Mouse (Mus musculus): ENCODE results near the gene Klc1. TPM values are rescaled to one million over a fixed set of nuclear protein-coding genes. Genes with fewer than 3 reads are reported as not detected.

Klc1 gene
- polyA plus RNA-seq, 1 experiment, result 252 TPM

DNA sequence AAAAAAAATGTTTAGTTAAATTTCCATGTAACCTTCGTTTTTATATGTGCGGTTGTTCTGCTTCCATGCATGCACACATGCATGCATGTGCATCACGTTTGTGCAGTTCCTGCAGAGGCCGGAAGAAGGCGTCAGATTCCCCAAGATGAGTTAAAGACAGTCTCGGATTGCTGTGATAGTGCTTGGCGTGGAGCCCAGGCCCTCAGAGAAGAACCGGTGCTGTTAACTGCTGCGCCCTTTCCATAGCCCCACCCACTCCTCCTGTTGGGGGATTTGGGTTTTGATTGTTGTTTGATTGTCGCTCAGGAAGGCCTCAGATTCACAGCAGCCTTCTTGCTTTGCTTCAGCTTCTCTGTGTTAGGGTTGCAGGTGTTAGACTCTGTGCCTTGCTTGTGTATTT lies 10.7 kb downstream of the Klc1 start:
- no peaks in the 10 kb centered on the region for H3K27me3 ChIP-seq (ENCODE audit: control insufficient read depth, insufficient read depth, insufficient read length)
- no peak for TF ChIP-seq CEBPB (IDR thresholded peaks at IDR 0.05; ENCODE audit: insufficient read depth, poor library complexity, severe bottlenecking)
- no peak for TF ChIP-seq MAX (IDR thresholded peaks at IDR 0.05; ENCODE audit: low read depth)
- no peak for TF ChIP-seq TCF12 (IDR thresholded peaks at IDR 0.05; ENCODE audit: insufficient read depth, poor library complexity, severe bottlenecking)
- TF ChIP-seq POLR2A (IDR thresholded peaks at IDR 0.05; ENCODE audit: insufficient read length, low read depth), result no peak
- no peak for TF ChIP-seq TCF3 (IDR thresholded peaks at IDR 0.05; ENCODE audit: insufficient read length, low read depth)
- TF ChIP-seq REST (IDR thresholded peaks at IDR 0.05; ENCODE audit: insufficient read depth, insufficient read length), result no peak
- no peak for TF ChIP-seq USF1 (IDR thresholded peaks at IDR 0.05; ENCODE audit: low read depth)
- TF ChIP-seq MYOD1 (IDR thresholded peaks at IDR 0.05; ENCODE audit: control insufficient read depth in 1 of 3, insufficient read length in 2 of 3, low read depth in 2 of 3), result no peak
- no peak overlapping the region for H3K4me3 ChIP-seq
- no peak overlapping the region for H3ac ChIP-seq (ENCODE audit: control insufficient read depth, insufficient read length)
- no peak overlapping the region for H3K4me2 ChIP-seq (ENCODE audit: low read depth)
- peaks cover 85% of the 10 kb centered on the region for H3K79me2 ChIP-seq (ENCODE audit: control insufficient read depth, insufficient read depth)
- H3K36me3 ChIP-seq (ENCODE audit: control insufficient read depth, insufficient read depth), result peaks cover 22% of the 10 kb centered on the region

DNA sequence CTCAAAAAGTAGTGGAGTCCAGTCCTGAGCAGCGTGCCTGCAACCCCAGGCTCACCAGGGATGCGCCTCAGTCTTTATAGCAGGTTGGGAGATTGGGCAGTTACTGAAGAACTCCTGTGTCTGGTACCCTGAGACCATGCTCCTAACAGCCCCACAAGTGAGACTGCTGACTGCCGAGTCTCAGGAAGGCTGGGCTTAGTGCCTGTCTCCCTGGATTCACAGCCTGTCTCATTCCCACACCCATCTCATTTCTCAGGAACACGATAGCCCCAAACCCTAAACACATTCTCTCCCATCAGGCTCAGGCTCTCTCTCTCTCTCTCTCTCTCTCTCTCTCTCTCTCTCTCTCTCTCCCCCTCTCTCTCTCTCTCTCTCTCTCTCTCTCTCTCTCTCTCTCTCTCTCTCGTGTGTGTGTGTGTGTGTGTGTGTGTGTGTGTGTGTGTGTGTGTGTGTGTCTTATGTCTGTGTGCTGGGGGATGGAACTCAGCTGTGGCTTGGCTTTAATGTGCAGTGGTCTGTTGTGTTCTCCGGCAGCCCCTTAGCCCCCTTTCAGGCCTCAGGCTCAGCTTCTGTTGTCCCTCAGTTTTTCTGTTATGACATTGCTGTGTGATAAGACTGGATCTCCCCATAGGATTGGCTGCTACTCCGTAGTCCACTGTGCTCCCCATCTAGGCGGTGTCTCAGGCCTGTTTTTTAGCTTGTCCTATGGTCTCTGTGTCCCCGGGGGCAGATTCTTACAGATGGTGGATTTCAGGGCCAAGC lies 11.3 kb downstream of the Klc1 start:
- Histone ChIP-seq H3ac (ENCODE audit: control insufficient read depth, insufficient read length) (no peak overlapping the region), H3K36me3 (ENCODE audit: control insufficient read depth, insufficient read depth) (peaks cover 25% of the 10 kb centered on the region), H3K79me2 (ENCODE audit: control insufficient read depth, insufficient read depth) (peaks cover 78% of the 10 kb centered on the region), H3K4me2 (ENCODE audit: low read depth) (no peak overlapping the region), H3K4me3 (no peak overlapping the region), H3K27me3 (ENCODE audit: control insufficient read depth, insufficient read depth, insufficient read length) (no peaks in the 10 kb centered on the region)
- TF ChIP-seq REST (IDR thresholded peaks at IDR 0.05; ENCODE audit: insufficient read depth, insufficient read length) (no peak), USF1 (IDR thresholded peaks at IDR 0.05; ENCODE audit: low read depth) (no peak), CEBPB (IDR thresholded peaks at IDR 0.05; ENCODE audit: insufficient read depth, poor library complexity, severe bottlenecking) (no peak), TCF12 (IDR thresholded peaks at IDR 0.05; ENCODE audit: insufficient read depth, poor library complexity, severe bottlenecking) (no peak), MAX (IDR thresholded peaks at IDR 0.05; ENCODE audit: low read depth) (no peak), POLR2AphosphoS2 (IDR thresholded peaks at IDR 0.05; ENCODE audit: insufficient read length, low read depth) (no peak), SRF (IDR thresholded peaks at IDR 0.05; ENCODE audit: control insufficient read depth, insufficient read length, low read depth) (no peak)

- Histone ChIP-seq H3ac (ENCODE audit: control insufficient read depth, insufficient read length) (no peak overlapping the region), H3K36me3 (ENCODE audit: control insufficient read depth, insufficient read depth) (peaks cover 31% of the 10 kb centered on the region), H3K79me2 (ENCODE audit: control insufficient read depth, insufficient read depth) (peaks cover 73% of the 10 kb centered on the region), H3K4me2 (ENCODE audit: low read depth) (no peak overlapping the region), H3K4me3 (no peak overlapping the region), H3K27me3 (ENCODE audit: control insufficient read depth, insufficient read depth, insufficient read length) (no peaks in the 10 kb centered on the region)
- TF ChIP-seq USF1 (IDR thresholded peaks at IDR 0.05; ENCODE audit: low read depth) (no peak), TCF12 (IDR thresholded peaks at IDR 0.05; ENCODE audit: insufficient read depth, poor library complexity, severe bottlenecking) (no peak), REST (IDR thresholded peaks at IDR 0.05; ENCODE audit: insufficient read depth, insufficient read length) (no peak), POLR2AphosphoS2 (IDR thresholded peaks at IDR 0.05; ENCODE audit: insufficient read length, low read depth) (no peak), MYOD1 (IDR thresholded peaks at IDR 0.05; ENCODE audit: control insufficient read depth in 1 of 3, insufficient read length in 2 of 3, low read depth in 2 of 3) (no peak), POLR2A (IDR thresholded peaks at IDR 0.05; ENCODE audit: insufficient read length, low read depth) (no peak), MAX (IDR thresholded peaks at IDR 0.05; ENCODE audit: low read depth) (no peak), MYOG (IDR thresholded peaks at IDR 0.05; ENCODE audit: control insufficient read depth in 1 of 3, insufficient read depth in 1 of 3, insufficient read length in 2 of 3, low read depth in 2 of 3) (no peak), CEBPB (IDR thresholded peaks at IDR 0.05; ENCODE audit: insufficient read depth, poor library complexity, severe bottlenecking) (no peak), TCF3 (IDR thresholded peaks at IDR 0.05; ENCODE audit: insufficient read length, low read depth) (no peak), SRF (IDR thresholded peaks at IDR 0.05; ENCODE audit: control insufficient read depth, insufficient read length, low read depth) (no peak), E2F4 (IDR thresholded peaks at IDR 0.05; ENCODE audit: insufficient read depth) (no peak)
These were observed 12.0 kb downstream of the Klc1 start for GRCm38 (mm10) chr12:111770651-111771050.

DNA sequence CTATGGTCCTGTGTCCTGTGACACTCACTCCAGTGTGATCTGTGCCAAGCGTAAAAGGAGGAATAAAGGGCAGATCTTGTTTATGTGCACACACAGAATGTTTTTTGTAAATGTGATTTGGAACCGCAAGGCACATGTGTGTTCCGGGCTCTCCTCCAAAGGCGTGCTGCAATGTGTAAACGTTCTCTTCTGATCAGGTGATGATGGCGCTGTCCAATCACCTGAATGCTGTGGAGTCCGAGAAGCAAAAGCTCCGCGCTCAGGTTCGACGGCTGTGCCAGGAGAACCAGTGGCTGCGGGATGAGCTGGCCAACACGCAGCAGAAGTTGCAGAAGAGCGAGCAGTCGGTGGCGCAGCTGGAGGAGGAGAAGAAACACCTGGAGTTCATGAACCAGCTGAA lies 15.5 kb downstream of the Klc1 start:
- no peak for TF ChIP-seq REST (IDR thresholded peaks at IDR 0.05; ENCODE audit: insufficient read depth, insufficient read length)
- TF ChIP-seq MYOD1 (IDR thresholded peaks at IDR 0.05; ENCODE audit: control insufficient read depth in 1 of 3, insufficient read length in 2 of 3, low read depth in 2 of 3), result no peak
- no peak for TF ChIP-seq MAX (IDR thresholded peaks at IDR 0.05; ENCODE audit: low read depth)
- no peak for TF ChIP-seq TCF3 (IDR thresholded peaks at IDR 0.05; ENCODE audit: insufficient read length, low read depth)
- no peak for TF ChIP-seq POLR2AphosphoS2 (IDR thresholded peaks at IDR 0.05; ENCODE audit: insufficient read length, low read depth)
- no peak for TF ChIP-seq E2F4 (IDR thresholded peaks at IDR 0.05; ENCODE audit: insufficient read depth)
- no peak for TF ChIP-seq TCF12 (IDR thresholded peaks at IDR 0.05; ENCODE audit: insufficient read depth, poor library complexity, severe bottlenecking)
- no peak for TF ChIP-seq USF1 (IDR thresholded peaks at IDR 0.05; ENCODE audit: low read depth)
- no peak for TF ChIP-seq CEBPB (IDR thresholded peaks at IDR 0.05; ENCODE audit: insufficient read depth, poor library complexity, severe bottlenecking)
- no peak for TF ChIP-seq POLR2A (IDR thresholded peaks at IDR 0.05; ENCODE audit: insufficient read length, low read depth)
- no peak for TF ChIP-seq MYOG (IDR thresholded peaks at IDR 0.05; ENCODE audit: control insufficient read depth in 1 of 3, insufficient read depth in 1 of 3, insufficient read length in 2 of 3, low read depth in 2 of 3)
- no peak for TF ChIP-seq SRF (IDR thresholded peaks at IDR 0.05; ENCODE audit: control insufficient read depth, insufficient read length, low read depth)
- Histone ChIP-seq H3ac (ENCODE audit: control insufficient read depth, insufficient read length) (no peak overlapping the region), H3K36me3 (ENCODE audit: control insufficient read depth, insufficient read depth) (peaks cover 43% of the 10 kb centered on the region), H3K27me3 (ENCODE audit: control insufficient read depth, insufficient read depth, insufficient read length) (no peaks in the 10 kb centered on the region), H3K4me2 (ENCODE audit: low read depth) (no peak overlapping the region), H3K79me2 (ENCODE audit: control insufficient read depth, insufficient read depth) (peaks cover 53% of the 10 kb centered on the region), H3K4me3 (no peak overlapping the region)

Data from myocyte (in vitro differentiated cells).